Mouse (Mus musculus) spleen, adult 2 months (tissue): ENCODE results near the gene Igdcc4.

Source experiments
- CTCF ChIP-seq: fragments of 200-500 bp; IDR thresholded peaks from 2 replicates; pipeline ENCODE4 v1.5.1; 2011; ENCODE audit warnings: mild to moderate bottlenecking, inconsistent platforms; ENCODE audit not compliant: insufficient read depth, insufficient read length, insufficient replicate concordance; ENCODE audit errors: extremely low read depth
- POLR2A ChIP-seq: fragments of 200-500 bp; IDR thresholded peaks from 2 replicates; pipeline ENCODE4 v1.6.1; 2011; ENCODE audit warnings: low read depth, low read length, inconsistent platforms

GRCm38 (mm10) chr9:65111698-65112097 lies 10.4 kb downstream of the Igdcc4 start:
- no peak for TF ChIP-seq CTCF
- TF ChIP-seq POLR2A = no peak
